Mouse (Mus musculus): ENCODE measurements at regions not wholly inside any gene's neighbourhood (a gene's known extent, or its start where the extent isn't known, plus 50 kb on each side); places are given as distances from the start of the nearest gene placed in this dataset.

GRCm38 (mm10) chr12:25613473-25613872 lies 516.5 kb upstream of the Id2 start:
- TF ChIP-seq POLR2A (IDR thresholded peaks at IDR 0.05; ENCODE audit: insufficient read depth, low read length): no peak
- TF ChIP-seq CTCF (IDR thresholded peaks at IDR 0.05; ENCODE audit: low read depth, low read length): no peak
